Mouse (Mus musculus): Measurements from ENCODE around the gene Stard13. TPM values are rescaled to one million over a fixed set of nuclear protein-coding genes. Genes with fewer than 3 reads are reported as not detected.

Gene Stard13
- total RNA-seq, 1 experiment = 6.8 TPM

DNA sequence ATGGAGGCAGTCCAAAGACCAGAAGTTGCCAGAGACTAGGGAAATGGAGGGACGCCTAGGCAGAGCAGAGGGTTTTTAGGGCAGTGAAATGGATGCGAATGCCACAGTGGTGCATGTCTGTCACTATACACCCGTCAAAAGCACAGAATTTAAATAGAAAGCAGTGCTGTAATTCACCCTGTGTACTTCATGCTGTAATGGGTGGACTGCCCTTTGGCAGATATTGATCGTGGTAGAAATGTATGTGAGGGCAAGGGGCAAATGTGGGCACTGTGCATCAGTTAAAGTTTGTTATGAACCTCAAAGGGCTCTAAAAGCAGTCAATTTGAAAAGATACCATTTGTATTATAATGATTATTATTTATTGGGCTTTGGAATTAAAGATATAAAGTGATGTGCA is 153.4 kb downstream of the Stard13 start:
- H3K9ac ChIP-seq (ENCODE audit: insufficient read depth, low read depth, low read length, poor library complexity, severe bottlenecking) = no peak overlapping the region
- TF ChIP-seq CHD2 (IDR thresholded peaks at IDR 0.05; ENCODE audit: low read depth, low read length) (no peak), ZC3H11A (IDR thresholded peaks at IDR 0.05; ENCODE audit: borderline replicate concordance, low read depth, low read length) (no peak), HCFC1 (IDR thresholded peaks at IDR 0.05; ENCODE audit: borderline replicate concordance, insufficient read depth, low read length) (no peak), MAFK (IDR thresholded peaks at IDR 0.05; ENCODE audit: insufficient read depth, low read depth, low read length) (no peak), ZNF384 (IDR thresholded peaks at IDR 0.05; ENCODE audit: low read depth, low read length) (no peak)
- H3K4me3 ChIP-seq (ENCODE audit: insufficient read depth in 1 of 2, low read depth in 1 of 2, low read length in 2 of 2, poor library complexity in 1 of 2, severe bottlenecking in 1 of 2) = no peak overlapping the region
- no peak for DNase-seq (ENCODE audit: low read depth, low spot score)
- H3K4me1 ChIP-seq (ENCODE audit: control insufficient read depth in 2 of 2, insufficient read depth in 2 of 2, low read length in 2 of 2, poor library complexity in 1 of 2) = no peaks in the 10 kb centered on the region
- H3K36me3 ChIP-seq (ENCODE audit: control insufficient read depth, insufficient read depth, low read length, poor library complexity, severe bottlenecking) = no peaks in the 10 kb centered on the region
- H3K27ac ChIP-seq (ENCODE audit: insufficient read depth, low read depth, low read length, poor library complexity, severe bottlenecking) = no peak overlapping the region
- in situ Hi-C loops (cut with MboI; ENCODE audit: low sequenced_read_pairs in 2 of 2, unreplicated experiment in 2 of 2) = no loop called here
- no peaks in the 10 kb centered on the region for H3K9me3 ChIP-seq (ENCODE audit: control insufficient read depth, insufficient read depth, low read depth, low read length)

- no peak for TF ChIP-seq MAFK (IDR thresholded peaks at IDR 0.05; ENCODE audit: insufficient read depth, low read depth, low read length)
Measured at GRCm38 (mm10) chr5:151077953-151078352, 155.7 kb downstream of the Stard13 start.

DNA sequence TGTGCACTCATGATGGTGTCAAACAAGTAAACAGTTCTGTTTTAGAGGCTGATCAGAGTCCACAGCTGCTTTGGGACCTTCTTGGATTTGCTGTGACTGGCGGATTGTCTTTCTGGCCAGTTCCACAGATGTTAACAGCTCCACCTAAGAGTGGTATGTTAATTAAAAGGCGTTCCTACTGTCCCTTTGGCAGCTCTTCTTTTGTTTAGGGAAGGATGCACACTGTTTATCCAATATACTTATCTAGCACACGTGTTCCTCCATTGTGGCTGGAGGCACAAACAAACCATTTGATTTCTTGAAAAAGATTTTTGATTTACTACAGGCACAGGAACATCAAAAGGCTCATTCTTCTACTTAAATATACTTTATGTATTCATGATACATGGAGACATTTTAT is 156.7 kb downstream of the Stard13 start:
- Histone ChIP-seq H3K4me3 (ENCODE audit: insufficient read depth in 1 of 2, low read depth in 1 of 2, low read length in 2 of 2, poor library complexity in 1 of 2, severe bottlenecking in 1 of 2) (no peak overlapping the region), H3K27ac (ENCODE audit: insufficient read depth, low read depth, low read length, poor library complexity, severe bottlenecking) (no peak overlapping the region), H3K9ac (ENCODE audit: insufficient read depth, low read depth, low read length, poor library complexity, severe bottlenecking) (no peak overlapping the region), H3K4me1 (ENCODE audit: control insufficient read depth in 2 of 2, insufficient read depth in 2 of 2, low read length in 2 of 2, poor library complexity in 1 of 2) (no peaks in the 10 kb centered on the region), H3K9me3 (ENCODE audit: control insufficient read depth, insufficient read depth, low read depth, low read length) (no peaks in the 10 kb centered on the region), H3K36me3 (ENCODE audit: control insufficient read depth, insufficient read depth, low read length, poor library complexity, severe bottlenecking) (no peaks in the 10 kb centered on the region)
- in situ Hi-C loops (cut with MboI; ENCODE audit: low sequenced_read_pairs in 2 of 2, unreplicated experiment in 2 of 2) = no loop called here
- TF ChIP-seq ZC3H11A (IDR thresholded peaks at IDR 0.05; ENCODE audit: borderline replicate concordance, low read depth, low read length) = no peak
- no peak for TF ChIP-seq CHD2 (IDR thresholded peaks at IDR 0.05; ENCODE audit: low read depth, low read length)
- no peak for TF ChIP-seq MAFK (IDR thresholded peaks at IDR 0.05; ENCODE audit: insufficient read depth, low read depth, low read length)
- TF ChIP-seq HCFC1 (IDR thresholded peaks at IDR 0.05; ENCODE audit: borderline replicate concordance, insufficient read depth, low read length) = no peak
- TF ChIP-seq ZNF384 (IDR thresholded peaks at IDR 0.05; ENCODE audit: low read depth, low read length) = no peak
- DNase-seq (ENCODE audit: low read depth, low spot score) = no peak

More at GRCm38 (mm10) chr5:151077953-151078352, 155.7 kb downstream of the Stard13 start:
- DNase-seq (ENCODE audit: low read depth, low spot score) = no peak
- in situ Hi-C loops (cut with MboI; ENCODE audit: low sequenced_read_pairs in 2 of 2, unreplicated experiment in 2 of 2) = no loop called here
- Histone ChIP-seq H3K36me3 (ENCODE audit: control insufficient read depth, insufficient read depth, low read length, poor library complexity, severe bottlenecking) (no peaks in the 10 kb centered on the region), H3K9me3 (ENCODE audit: control insufficient read depth, insufficient read depth, low read depth, low read length) (no peaks in the 10 kb centered on the region), H3K9ac (ENCODE audit: insufficient read depth, low read depth, low read length, poor library complexity, severe bottlenecking) (no peak overlapping the region), H3K4me1 (ENCODE audit: control insufficient read depth in 2 of 2, insufficient read depth in 2 of 2, low read length in 2 of 2, poor library complexity in 1 of 2) (no peaks in the 10 kb centered on the region), H3K27ac (ENCODE audit: insufficient read depth, low read depth, low read length, poor library complexity, severe bottlenecking) (no peak overlapping the region), H3K4me3 (ENCODE audit: insufficient read depth in 1 of 2, low read depth in 1 of 2, low read length in 2 of 2, poor library complexity in 1 of 2, severe bottlenecking in 1 of 2) (no peak overlapping the region)

GRCm38 (mm10) chr5:151074282-151074681 is 159.4 kb downstream of the Stard13 start:
- no peak for DNase-seq (ENCODE audit: low read depth, low spot score)
- Histone ChIP-seq H3K9me3 (ENCODE audit: control insufficient read depth, insufficient read depth, low read depth, low read length) (no peaks in the 10 kb centered on the region), H3K4me3 (ENCODE audit: insufficient read depth in 1 of 2, low read depth in 1 of 2, low read length in 2 of 2, poor library complexity in 1 of 2, severe bottlenecking in 1 of 2) (no peak overlapping the region), H3K9ac (ENCODE audit: insufficient read depth, low read depth, low read length, poor library complexity, severe bottlenecking) (no peak overlapping the region), H3K36me3 (ENCODE audit: control insufficient read depth, insufficient read depth, low read length, poor library complexity, severe bottlenecking) (no peaks in the 10 kb centered on the region), H3K27ac (ENCODE audit: insufficient read depth, low read depth, low read length, poor library complexity, severe bottlenecking) (no peak overlapping the region), H3K4me1 (ENCODE audit: control insufficient read depth in 2 of 2, insufficient read depth in 2 of 2, low read length in 2 of 2, poor library complexity in 1 of 2) (no peaks in the 10 kb centered on the region)
- in situ Hi-C loops (cut with MboI; ENCODE audit: low sequenced_read_pairs in 2 of 2, unreplicated experiment in 2 of 2) = no loop called here
- TF ChIP-seq CHD2 (IDR thresholded peaks at IDR 0.05; ENCODE audit: low read depth, low read length) (no peak), ZC3H11A (IDR thresholded peaks at IDR 0.05; ENCODE audit: borderline replicate concordance, low read depth, low read length) (no peak), HCFC1 (IDR thresholded peaks at IDR 0.05; ENCODE audit: borderline replicate concordance, insufficient read depth, low read length) (no peak), MAFK (IDR thresholded peaks at IDR 0.05; ENCODE audit: insufficient read depth, low read depth, low read length) (no peak), ZNF384 (IDR thresholded peaks at IDR 0.05; ENCODE audit: low read depth, low read length) (no peak)

DNA sequence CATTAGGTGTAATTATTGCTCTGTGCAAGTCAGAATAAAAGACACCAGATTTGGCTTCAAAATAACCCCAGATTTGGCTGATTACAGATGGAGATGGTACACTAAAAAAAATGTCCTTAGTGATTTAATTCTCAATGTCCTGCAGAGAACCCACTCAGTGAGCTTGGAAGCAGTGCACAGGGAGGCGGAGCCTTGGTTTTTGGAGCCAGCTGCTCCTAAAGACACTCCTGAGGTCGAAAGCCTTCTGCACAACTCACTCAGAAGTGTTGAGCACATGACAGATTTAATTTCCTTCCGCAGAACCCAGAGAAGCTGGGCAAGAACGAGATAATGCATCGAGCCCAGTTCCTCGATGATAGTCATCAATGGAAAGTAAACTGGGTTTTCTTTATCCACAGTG is 162.2 kb downstream of the Stard13 start:
- no peaks in the 10 kb centered on the region for H3K4me1 ChIP-seq (ENCODE audit: control insufficient read depth in 2 of 2, insufficient read depth in 2 of 2, low read length in 2 of 2, poor library complexity in 1 of 2)

More for the DNA sequence above, 162.2 kb downstream of the Stard13 start:
- H3K9me3 ChIP-seq (ENCODE audit: control insufficient read depth, insufficient read depth, low read depth, low read length) = no peaks in the 10 kb centered on the region
- H3K36me3 ChIP-seq (ENCODE audit: control insufficient read depth, insufficient read depth, low read length, poor library complexity, severe bottlenecking) = no peaks in the 10 kb centered on the region
- H3K9ac ChIP-seq (ENCODE audit: insufficient read depth, low read depth, low read length, poor library complexity, severe bottlenecking) = no peak overlapping the region
- H3K4me3 ChIP-seq (ENCODE audit: insufficient read depth in 1 of 2, low read depth in 1 of 2, low read length in 2 of 2, poor library complexity in 1 of 2, severe bottlenecking in 1 of 2) = no peak overlapping the region
- no peak for DNase-seq (ENCODE audit: low read depth, low spot score)
- in situ Hi-C loops (cut with MboI; ENCODE audit: low sequenced_read_pairs in 2 of 2, unreplicated experiment in 2 of 2) = no loop called here
- TF ChIP-seq MAFK (IDR thresholded peaks at IDR 0.05; ENCODE audit: insufficient read depth, low read depth, low read length) = no peak
- no peak for TF ChIP-seq HCFC1 (IDR thresholded peaks at IDR 0.05; ENCODE audit: borderline replicate concordance, insufficient read depth, low read length)
- no peak for TF ChIP-seq CHD2 (IDR thresholded peaks at IDR 0.05; ENCODE audit: low read depth, low read length)
- no peak for TF ChIP-seq ZNF384 (IDR thresholded peaks at IDR 0.05; ENCODE audit: low read depth, low read length)
- no peak for TF ChIP-seq ZC3H11A (IDR thresholded peaks at IDR 0.05; ENCODE audit: borderline replicate concordance, low read depth, low read length)
- no peak overlapping the region for H3K27ac ChIP-seq (ENCODE audit: insufficient read depth, low read depth, low read length, poor library complexity, severe bottlenecking)

All from ES-E14 (cell line).